ENCODE assay signal across 11 mouse cellular contexts in genomic region chr15:41949094-41949461, GRCm38 (mm10).
DNase-seq lines count a peak whose midpoint lies in the region; ATAC-seq and TF ChIP-seq lines count a peak whose summit lies in the region.
"Had no signal": no experiment of that assay in that cellular context is flagged by ENCODE, and none has a peak within 500 bp of the region (broad histone marks: within the 10 kb centered on the region; RNA-seq: fewer than 3 reads in every experiment).

No protein-coding gene starts in this region.

- ATAC-seq in intestine, embryonic 14.5 days (replicated peaks; ENCODE audit: low FRiP score, low TSS enrichment, low read depth), result peak; percentile 69; the same call in 1 of the 2 replicates
- no peak; the same call in 1 of the 2 replicates for ATAC-seq in intestine, embryonic 16.5 days
- 0 out of 2 replicates have a peak, but pooled peaks have one; percentile 23 for ATAC-seq in limb, embryonic 15.5 days (ENCODE audit: insufficient number of reproducible peaks, low FRiP score, low TSS enrichment, low read depth)

- H3K4me3 ChIP-seq in intestine, embryonic 14.5 days (ENCODE audit: low read depth, low read length), result no peak overlapping the region
- no peak overlapping the region for H3K4me3 ChIP-seq in intestine, embryonic 16.5 days (ENCODE audit: low read length)
- no peak overlapping the region for H3K4me3 ChIP-seq in thymus, adult 2 months (ENCODE audit: control insufficient read depth, insufficient read depth, low read length)
- H3K4me3 ChIP-seq in limb, embryonic 15.5 days, result no peak overlapping the region
- H3K4me3 ChIP-seq: layer of hippocampus, adult 2 months had no signal

- no peak overlapping the region for H3K4me2 ChIP-seq in intestine, embryonic 14.5 days (ENCODE audit: low read length)
- H3K4me2 ChIP-seq in intestine, embryonic 16.5 days (ENCODE audit: low read depth, low read length), result no peak overlapping the region
- no peak overlapping the region for H3K4me2 ChIP-seq in limb, embryonic 15.5 days

- no peak for TF ChIP-seq CTCF in thymus, adult 2 months (IDR thresholded peaks at IDR 0.05; ENCODE audit: borderline replicate concordance, control insufficient read depth, extremely low read depth, insufficient read depth, low read length, poor library complexity)

- no peaks in the 10 kb centered on the region for H3K36me3 ChIP-seq in intestine, embryonic 14.5 days (ENCODE audit: control insufficient read depth, insufficient read depth, low read length)
- no peaks in the 10 kb centered on the region for H3K36me3 ChIP-seq in intestine, embryonic 16.5 days (ENCODE audit: control insufficient read depth, insufficient read depth, low read length)
- no peaks in the 10 kb centered on the region for H3K36me3 ChIP-seq in thymus, adult 2 months (ENCODE audit: control insufficient read depth, insufficient read depth, low read length)
- H3K36me3 ChIP-seq in limb, embryonic 15.5 days, result no peaks in the 10 kb centered on the region

- intact Hi-C loops in heart, postnatal 10 days (cut with DNase I), result loop anchor here (2.0 kb wide), 1 partner anchor 24 kb away; no protein-coding TSS in a partner anchor

- no peak overlapping the region for H3K9ac ChIP-seq in intestine, embryonic 14.5 days (ENCODE audit: low read length)
- no peak overlapping the region for H3K9ac ChIP-seq in intestine, embryonic 16.5 days (ENCODE audit: low read depth, low read length)
- H3K9ac ChIP-seq in limb, embryonic 15.5 days, result no peak overlapping the region

- H3K4me1 ChIP-seq in intestine, embryonic 14.5 days (replicated peaks; ENCODE audit: control insufficient read depth, insufficient read depth, low read length), result peaks cover 11% of the 10 kb centered on the region
- H3K4me1 ChIP-seq in intestine, embryonic 16.5 days (ENCODE audit: control insufficient read depth, insufficient read depth, low read length), result peaks cover 9% of the 10 kb centered on the region; the same call in 1 of the 2 replicates
- no peaks in the 10 kb centered on the region for H3K4me1 ChIP-seq in thymus, adult 2 months (replicated peaks; ENCODE audit: control insufficient read depth, insufficient read depth, low read length)
- H3K4me1 ChIP-seq in limb, embryonic 15.5 days, result peaks cover 6% of the 10 kb centered on the region; the same call in 1 of the 2 replicates

- 66% methylated on average over 6 of the region's 6 CpGs for WGBS in intestine, embryonic 14.5 days
- 68% methylated on average over 6 of the region's 6 CpGs for WGBS in intestine, embryonic 16.5 days
- 77% methylated on average over 6 of the region's 6 CpGs for WGBS in thymus, adult 2 months
- 56% methylated on average over 6 of the region's 6 CpGs for WGBS in limb, embryonic 15.5 days

- H3K27me3 ChIP-seq in intestine, embryonic 14.5 days (replicated peaks; ENCODE audit: control insufficient read depth, insufficient read depth, low read length), result no peaks in the 10 kb centered on the region
- no peaks in the 10 kb centered on the region for H3K27me3 ChIP-seq in intestine, embryonic 16.5 days (replicated peaks; ENCODE audit: control insufficient read depth, insufficient read depth, low read length)
- H3K27me3 ChIP-seq in thymus, adult 2 months (ENCODE audit: control insufficient read depth, insufficient read depth, low read length), result no peaks in the 10 kb centered on the region
- H3K27me3 ChIP-seq in limb, embryonic 15.5 days, result no peaks in the 10 kb centered on the region

- H3K27ac ChIP-seq in intestine, embryonic 14.5 days (ENCODE audit: low read depth), result no peak overlapping the region
- H3K27ac ChIP-seq in intestine, embryonic 16.5 days (ENCODE audit: low read length), result no peak overlapping the region
- H3K27ac ChIP-seq in thymus, adult 2 months (ENCODE audit: control insufficient read depth, insufficient read depth, low read length), result no peak overlapping the region
- H3K27ac ChIP-seq in limb, embryonic 15.5 days, result no peak overlapping the region
- H3K27ac ChIP-seq: layer of hippocampus, adult 2 months had no signal

- no peak for DNase-seq in intestine, embryonic 14.5 days (ENCODE audit: low spot score)
- peak; percentile 8 for DNase-seq in thymus, adult 2 months
- DNase-seq in thymus, postnatal 0 days (ENCODE audit: low spot score), result no peak
- no peak for DNase-seq in frontal cortex, postnatal 14 days (ENCODE audit: low spot score in 2 of 2)
- DNase-seq in cerebellum, adult 9-11 months, result no peak
- no peak for DNase-seq in heart, postnatal 10 days
- DNase-seq: right cerebral cortex, adult 18-20 months; thymus, adult 18-20 months had no signal

- TF ChIP-seq POLR2A in thymus, adult 2 months (IDR thresholded peaks at IDR 0.05; ENCODE audit: control insufficient read depth, extremely low read depth, insufficient read depth, low read length, poor library complexity), result no peak

- no peaks in the 10 kb centered on the region for H3K9me3 ChIP-seq in intestine, embryonic 14.5 days (ENCODE audit: control insufficient read depth, low read length)
- no peaks in the 10 kb centered on the region for H3K9me3 ChIP-seq in intestine, embryonic 16.5 days (ENCODE audit: control insufficient read depth, low read length)
- no peaks in the 10 kb centered on the region for H3K9me3 ChIP-seq in limb, embryonic 15.5 days
